Mouse (Mus musculus) CH12.LX (cell line): ENCODE data around the gene Zmat3. TPM values are rescaled to one million over a fixed set of nuclear protein-coding genes. Genes with fewer than 3 reads are reported as not detected.

ENCODE experiments used
- DNase-seq: peaks from one replicate; pipeline ENCODE4 v3.0.0-alpha.2; 2013; ENCODE audit errors: extremely low read depth
- H3K27ac ChIP-seq: 2 replicates; pipeline ENCODE4 v1.5.1; 2012; ENCODE audit warnings: low read depth, mild to moderate bottlenecking, control low read depth, moderate library complexity; ENCODE audit not compliant: insufficient read depth
- H3K27me3 ChIP-seq: replicated peaks from 2 replicates; pipeline ENCODE3; 2012; ENCODE audit warnings: inconsistent platforms
- H3K36me3 ChIP-seq, 2 experiments: replicated peaks in 1 of 2; 2 replicates each; pipeline versions ENCODE3 to v1.6.1; 2012; ENCODE audit warnings: inconsistent platforms in 1 of 2, low read length in 1 of 2, mild to moderate bottlenecking in 1 of 2, mixed read lengths in 1 of 2, moderate library complexity in 1 of 2; ENCODE audit not compliant: control insufficient read depth in 1 of 2, insufficient read depth in 1 of 2
- H3K4me1 ChIP-seq, 2 experiments: 2 replicates each; pipeline ENCODE4 v1.6.1; 2012; ENCODE audit warnings: inconsistent platforms in 1 of 2, moderate library complexity in 1 of 2; ENCODE audit not compliant: insufficient read depth in 2 of 2, control insufficient read depth in 1 of 2
- H3K4me2 ChIP-seq: 2 replicates; pipeline ENCODE4 v1.6.1; 2012; ENCODE audit warnings: low read depth, mild to moderate bottlenecking, control low read depth; ENCODE audit not compliant: poor library complexity, insufficient read depth, severe bottlenecking
- H3K4me3 ChIP-seq, 3 experiments: fragments of 150-350 bp in 1 of 3; sonication (generic) in 1 of 3; replicated peaks in 1 of 3; 2 replicates each; pipeline versions ENCODE3 to v1.5.1; 2011 to 2012; ENCODE audit warnings: low read depth in 2 of 3, low read length in 2 of 3, mild to moderate bottlenecking in 2 of 3, moderate library complexity in 2 of 3, control low read depth in 1 of 3, improper control_type of control experiment in 1 of 3, inconsistent platforms in 1 of 3, mixed read lengths in 1 of 3; ENCODE audit not compliant: poor library complexity in 1 of 3
- H3K79me2 ChIP-seq: replicated peaks from 2 replicates; pipeline ENCODE4 v1.6.1; 2012; ENCODE audit warnings: mild to moderate bottlenecking, moderate library complexity; ENCODE audit not compliant: control insufficient read depth, poor library complexity, insufficient read depth, severe bottlenecking; ENCODE audit errors: extremely low read depth
- H3K9ac ChIP-seq: 2 replicates; pipeline ENCODE4 v1.6.1; 2012; ENCODE audit warnings: low read depth, mild to moderate bottlenecking, control low read depth, moderate library complexity; ENCODE audit not compliant: insufficient read depth
- H3K9me3 ChIP-seq: replicated peaks from 2 replicates; pipeline ENCODE3; 2012; ENCODE audit warnings: low read length, inconsistent platforms, mixed read lengths
- CHD2 ChIP-seq: IDR thresholded peaks from 2 replicates; pipeline ENCODE4 v1.6.1; 2011; ENCODE audit warnings: low read length, improper control_type of control experiment
- EP300 ChIP-seq: IDR thresholded peaks from 2 replicates; pipeline ENCODE4 v1.6.1; 2011; ENCODE audit warnings: low read length, improper control_type of control experiment
- PAX5 ChIP-seq: IDR thresholded peaks from 2 replicates; pipeline ENCODE4 v1.6.1; 2012; ENCODE audit warnings: low read length, inconsistent platforms, mixed read lengths
- dilution Hi-C: fragments of 300-500 bp; cut with MboI; formaldehyde crosslinking; loops from 2 replicates; pipeline ENCODE4 v1.14.3; 2020; ENCODE audit warnings: low sequenced_read_pairs; ENCODE audit not compliant: extremely low pct_unique_long_range_greater_than_20kb, extremely low pct_ligation_motif_present
- in situ Hi-C: fragments of 300-500 bp; cut with MboI; formaldehyde crosslinking; loops from 3 replicates; pipeline ENCODE4 v1.14.3; 2019; ENCODE audit warnings: low sequenced_read_pairs, low pct_ligation_motif_present, low pct_unique_long_range_greater_than_20kb, mixed read lengths
- polyA plus RNA-seq: library from polyadenylated mRNA; unstranded; fragments of >175 nt; gene quantifications from 2 replicates; pipeline ENCODE4 v1.2.1, GENCODE M21; 2012; ENCODE audit warnings: low read depth; ENCODE audit not compliant: insufficient read length
- total RNA-seq, 2 experiments: library from RNA; depleted of rRNA; stranded (reverse); fragments of 300-350 nt in 1 of 2; fragments of >200 nt in 1 of 2; gene quantifications; 2 replicates each; pipeline ENCODE4 v1.2.3; 2012 to 2014

Zmat3 gene
- total and polyA plus RNA-seq, 3 experiments, result 13.4 to 21.6 (median 17.2) TPM

DNA sequence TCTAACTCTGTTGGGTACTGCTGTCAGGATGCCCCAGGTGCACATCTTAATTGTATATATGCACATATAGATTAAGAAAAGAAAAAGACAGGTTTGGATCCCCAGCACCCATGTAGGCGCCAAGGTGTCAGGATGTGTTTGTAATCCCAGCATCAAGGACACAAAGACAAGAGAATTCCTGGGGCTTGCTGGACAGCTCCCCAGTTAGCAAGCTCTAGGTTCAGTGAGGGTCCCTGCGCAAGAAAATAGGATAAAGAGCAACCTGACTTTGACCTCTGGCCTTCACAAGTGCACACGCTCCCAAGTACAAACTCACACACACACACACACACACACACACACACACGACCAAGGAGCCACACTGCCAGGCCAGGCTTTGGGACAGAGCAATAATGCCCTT lies 73.8 kb downstream of the Zmat3 start:
- H3K36me3 ChIP-seq, result no peaks in the 10 kb centered on the region
- no peak overlapping the region for H3K4me3 ChIP-seq
- in situ Hi-C loops (no loop called here), dilution Hi-C loops (no loop called here)
- TF ChIP-seq EP300, result no peak
- TF ChIP-seq CHD2, result no peak
- no peak for TF ChIP-seq PAX5
- no peak overlapping the region for H3K9ac ChIP-seq
- no peaks in the 10 kb centered on the region for H3K9me3 ChIP-seq
- H3K79me2 ChIP-seq, result no peaks in the 10 kb centered on the region
- H3K27ac ChIP-seq, result no peak overlapping the region
- H3K4me2 ChIP-seq, result no peak overlapping the region
- H3K27me3 ChIP-seq, result no peaks in the 10 kb centered on the region
- H3K4me1 ChIP-seq, result peaks cover under 1 to 2% of the 10 kb centered on the region in 2 experiments; a peak in 2 of 4 replicates
- no peak for DNase-seq

Other genes with a start within 250 kb of the Zmat3 start
- gene Pik3ca, start 31.7 kb upstream of the Zmat3 start, total RNA-seq (2012; rRNA removed), result 19.6 and 21.1 TPM in 2 replicates
- 26.5 and 32.8 TPM in 2 replicates for gene Pik3ca, start 31.7 kb upstream of the Zmat3 start, total RNA-seq (2014; rRNA removed)
- gene Pik3ca, start 31.7 kb upstream of the Zmat3 start, polyA plus RNA-seq, result 11.1 and 19.1 TPM in 2 replicates
- 1.0 and 1.3 TPM in 2 replicates for gene Kcnmb3, start 126.2 kb upstream of the Zmat3 start, total RNA-seq (2012; rRNA removed)
- 2.2 and 2.4 TPM in 2 replicates for gene Kcnmb3, start 126.2 kb upstream of the Zmat3 start, total RNA-seq (2014; rRNA removed)
- gene Kcnmb3, start 126.2 kb upstream of the Zmat3 start, polyA plus RNA-seq, result 4.7 and 5.2 TPM in 2 replicates
- gene Zfp639, start 144.2 kb upstream of the Zmat3 start, total RNA-seq (2012; rRNA removed), result 40.9 and 43.2 TPM in 2 replicates
- gene Zfp639, start 144.2 kb upstream of the Zmat3 start, total RNA-seq (2014; rRNA removed), result 96.3 and 101 TPM in 2 replicates
- 40.3 and 45.5 TPM in 2 replicates for gene Zfp639, start 144.2 kb upstream of the Zmat3 start, polyA plus RNA-seq
- 16.6 and 18.1 TPM in 2 replicates for gene Mfn1, start 163.5 kb upstream of the Zmat3 start, total RNA-seq (2012; rRNA removed)
- gene Mfn1, start 163.5 kb upstream of the Zmat3 start, total RNA-seq (2014; rRNA removed), result 25.6 and 37.0 TPM in 2 replicates
- 27.4 and 43.8 TPM in 2 replicates for gene Mfn1, start 163.5 kb upstream of the Zmat3 start, polyA plus RNA-seq